Mouse (Mus musculus): ENCODE data around the gene Ltbp1. TPM values are rescaled to one million over a fixed set of nuclear protein-coding genes. Genes with fewer than 3 reads are reported as not detected.
"Not testable (repeated sequence)": the region's sequence is repeated elsewhere in the genome, so short reads cannot be mapped to it uniquely, and the experiment has no call there.

The Ltbp1 gene
- polyA plus RNA-seq, 1 experiment from 2014 or later, result 1.1 TPM

DNA sequence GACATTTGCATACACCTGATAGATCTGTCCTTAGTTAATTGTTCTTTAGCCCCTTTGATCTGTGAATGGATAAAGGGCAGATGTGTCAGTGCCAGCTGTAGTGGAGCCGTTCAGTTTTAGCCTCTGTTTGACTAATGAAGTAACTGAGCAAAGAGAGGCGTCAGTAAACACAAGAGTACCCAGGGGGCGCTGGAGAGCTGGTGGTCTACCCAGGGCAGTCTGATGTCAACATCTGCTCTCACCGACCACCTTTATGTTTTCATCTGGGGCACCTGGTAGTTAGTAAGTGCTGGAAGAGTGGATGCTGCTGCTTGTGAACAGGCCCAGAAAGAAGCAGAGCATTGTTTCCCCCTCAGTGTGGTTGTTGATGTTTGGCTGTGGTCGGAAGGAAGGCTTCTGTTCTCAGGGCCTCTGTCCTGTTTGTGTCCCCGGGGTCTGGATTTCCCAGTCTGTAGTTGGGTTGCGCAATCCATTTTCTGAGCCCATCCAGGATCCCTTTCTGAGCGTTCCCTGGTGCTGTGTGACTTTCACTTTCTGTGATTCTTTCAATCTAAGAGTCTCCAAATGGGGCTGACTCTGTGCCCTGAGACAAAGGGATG, 123.1 kb downstream of the Ltbp1 start:
- ATAC-seq, result no peak
- 64% methylated on average over 8 of the region's 8 CpGs for WGBS
- H3K27ac ChIP-seq (ENCODE audit: low read length), result no peak overlapping the region
- H3K27me3 ChIP-seq (ENCODE audit: control insufficient read depth, insufficient read depth, low read depth, low read length), result no peaks in the 10 kb centered on the region
- H3K9ac ChIP-seq (ENCODE audit: low read depth, low read length), result no peak overlapping the region
- H3K36me3 ChIP-seq (ENCODE audit: control insufficient read depth, insufficient read depth, low read length), result no peaks in the 10 kb centered on the region
- H3K4me2 ChIP-seq (ENCODE audit: low read length), result no peak overlapping the region
- no peaks in the 10 kb centered on the region for H3K4me1 ChIP-seq (ENCODE audit: control insufficient read depth, insufficient read depth, low read length)
- H3K4me3 ChIP-seq (ENCODE audit: low read depth, low read length), result no peak overlapping the region
- H3K9me3 ChIP-seq (replicated peaks; ENCODE audit: control insufficient read depth, low read length, poor library complexity, severe bottlenecking), result no peaks in the 10 kb centered on the region

DNA sequence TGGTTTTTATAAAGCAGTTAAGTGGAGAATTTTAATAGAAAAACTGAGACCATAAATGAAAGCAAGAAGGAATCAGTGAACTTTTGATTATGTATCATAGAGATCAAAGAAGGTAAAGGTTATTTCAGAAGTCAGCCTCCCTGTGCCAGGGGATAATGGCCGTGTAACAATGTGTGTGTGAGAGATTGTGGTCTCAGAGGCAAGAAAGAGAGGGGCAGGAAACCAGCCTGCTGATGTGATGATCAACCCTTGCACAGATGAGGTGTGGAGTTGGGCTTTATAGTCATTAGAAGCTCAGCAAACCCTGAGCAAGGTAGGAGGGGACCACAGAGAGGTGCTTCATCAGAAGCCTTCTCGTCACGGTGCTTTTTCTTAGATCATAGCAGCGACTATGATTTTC, 128.6 kb downstream of the Ltbp1 start:
- no peak overlapping the region for H3K4me2 ChIP-seq (ENCODE audit: low read length)
- no peak for ATAC-seq
- H3K9ac ChIP-seq (ENCODE audit: low read depth, low read length), result no peak overlapping the region
- no peaks in the 10 kb centered on the region for H3K27me3 ChIP-seq (ENCODE audit: control insufficient read depth, insufficient read depth, low read depth, low read length)
- H3K4me3 ChIP-seq (ENCODE audit: low read depth, low read length), result no peak overlapping the region
- 82% methylated on average over 4 of the region's 4 CpGs for WGBS
- no peaks in the 10 kb centered on the region for H3K36me3 ChIP-seq (ENCODE audit: control insufficient read depth, insufficient read depth, low read length)
- H3K27ac ChIP-seq (ENCODE audit: low read length), result no peak overlapping the region
- H3K9me3 ChIP-seq (replicated peaks; ENCODE audit: control insufficient read depth, low read length, poor library complexity, severe bottlenecking), result no peaks in the 10 kb centered on the region
- H3K4me1 ChIP-seq (ENCODE audit: control insufficient read depth, insufficient read depth, low read length), result no peaks in the 10 kb centered on the region

DNA sequence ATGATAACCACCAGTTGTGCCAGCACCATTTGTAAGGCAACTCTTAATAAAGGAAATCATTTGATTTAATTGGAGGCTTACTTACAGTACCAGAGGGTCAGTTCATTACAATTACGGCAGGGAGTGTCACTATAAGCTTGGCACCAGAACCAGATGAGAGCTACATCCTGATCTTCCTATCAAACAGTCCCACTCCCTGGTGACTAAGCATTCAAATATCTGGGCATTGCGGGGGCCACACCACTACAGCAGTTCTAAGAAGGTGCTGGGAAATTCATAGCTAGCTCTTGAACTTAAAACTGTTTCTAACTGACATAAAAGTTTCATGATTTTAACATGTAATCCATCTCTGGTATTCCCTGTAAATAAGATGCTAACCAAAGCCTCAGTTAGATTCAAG, 134.4 kb downstream of the Ltbp1 start:
- H3K27me3 ChIP-seq (ENCODE audit: control insufficient read depth, insufficient read depth, low read depth, low read length), result no peaks in the 10 kb centered on the region
- no peak for ATAC-seq
- 91% methylated on average over 2 of the region's 2 CpGs for WGBS

GRCm38 (mm10) chr17:75142845-75143244, 137.5 kb downstream of the Ltbp1 start:
- ATAC-seq; H3K4me3 ChIP-seq (ENCODE audit: low read depth, low read length); H3K27ac ChIP-seq (ENCODE audit: low read length); H3K9ac ChIP-seq (ENCODE audit: low read depth, low read length); H3K36me3 ChIP-seq (ENCODE audit: control insufficient read depth, insufficient read depth, low read length); H3K4me2 ChIP-seq (ENCODE audit: low read length); H3K9me3 ChIP-seq (replicated peaks; ENCODE audit: control insufficient read depth, low read length, poor library complexity, severe bottlenecking); H3K27me3 ChIP-seq (ENCODE audit: control insufficient read depth, insufficient read depth, low read depth, low read length); H3K4me1 ChIP-seq (ENCODE audit: control insufficient read depth, insufficient read depth, low read length): not testable (repeated sequence)
- WGBS, result 93% methylated on average over 7 of the region's 7 CpGs

More for the DNA sequence above, 134.4 kb downstream of the Ltbp1 start:
- no peak overlapping the region for H3K4me3 ChIP-seq (ENCODE audit: low read depth, low read length)
- no peak overlapping the region for H3K4me2 ChIP-seq (ENCODE audit: low read length)
- no peaks in the 10 kb centered on the region for H3K9me3 ChIP-seq (replicated peaks; ENCODE audit: control insufficient read depth, low read length, poor library complexity, severe bottlenecking)
- no peaks in the 10 kb centered on the region for H3K36me3 ChIP-seq (ENCODE audit: control insufficient read depth, insufficient read depth, low read length)
- H3K9ac ChIP-seq (ENCODE audit: low read depth, low read length), result no peak overlapping the region
- H3K27ac ChIP-seq (ENCODE audit: low read length), result no peak overlapping the region
- H3K4me1 ChIP-seq (ENCODE audit: control insufficient read depth, insufficient read depth, low read length), result no peaks in the 10 kb centered on the region

DNA sequence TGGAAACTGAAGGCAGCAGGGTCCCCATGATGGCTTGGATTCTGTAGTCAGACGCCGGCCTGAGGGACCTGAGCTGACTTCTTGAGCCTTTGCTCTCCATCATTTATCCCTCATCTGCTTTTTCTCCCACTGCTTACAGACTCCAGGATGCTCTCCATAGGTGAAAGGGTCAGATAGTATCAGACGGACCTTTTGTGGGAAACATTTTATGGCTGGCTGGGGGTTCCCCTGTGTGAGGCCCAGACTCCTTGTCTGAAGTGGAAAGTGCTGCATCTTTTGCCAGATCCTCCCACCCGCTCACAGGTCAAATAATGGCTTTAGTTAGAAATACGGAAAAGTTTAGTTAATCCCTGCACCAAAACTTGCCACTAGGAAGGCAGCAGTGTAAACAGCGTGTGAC, 138.6 kb downstream of the Ltbp1 start:
- H3K9ac ChIP-seq (ENCODE audit: low read depth, low read length), result no peak overlapping the region
- H3K4me2 ChIP-seq (ENCODE audit: low read length), result no peak overlapping the region
- 23% methylated on average over 6 of the region's 6 CpGs for WGBS
- no peak for ATAC-seq
- no peaks in the 10 kb centered on the region for H3K4me1 ChIP-seq (ENCODE audit: control insufficient read depth, insufficient read depth, low read length)
- H3K4me3 ChIP-seq (ENCODE audit: low read depth, low read length), result no peak overlapping the region
- H3K9me3 ChIP-seq (replicated peaks; ENCODE audit: control insufficient read depth, low read length, poor library complexity, severe bottlenecking), result no peaks in the 10 kb centered on the region
- H3K27me3 ChIP-seq (ENCODE audit: control insufficient read depth, insufficient read depth, low read depth, low read length), result no peaks in the 10 kb centered on the region
- H3K27ac ChIP-seq (ENCODE audit: low read length), result no peak overlapping the region
- no peaks in the 10 kb centered on the region for H3K36me3 ChIP-seq (ENCODE audit: control insufficient read depth, insufficient read depth, low read length)

GRCm38 (mm10) chr17:75147218-75147617, 141.8 kb downstream of the Ltbp1 start:
- WGBS, result 91% methylated on average over 4 of the region's 4 CpGs
- H3K27ac ChIP-seq (ENCODE audit: low read length), result no peak overlapping the region
- no peak overlapping the region for H3K9ac ChIP-seq (ENCODE audit: low read depth, low read length)
- H3K4me2 ChIP-seq (ENCODE audit: low read length), result no peak overlapping the region
- no peaks in the 10 kb centered on the region for H3K4me1 ChIP-seq (ENCODE audit: control insufficient read depth, insufficient read depth, low read length)
- no peaks in the 10 kb centered on the region for H3K27me3 ChIP-seq (ENCODE audit: control insufficient read depth, insufficient read depth, low read depth, low read length)
- H3K4me3 ChIP-seq (ENCODE audit: low read depth, low read length), result no peak overlapping the region
- H3K9me3 ChIP-seq (replicated peaks; ENCODE audit: control insufficient read depth, low read length, poor library complexity, severe bottlenecking), result no peaks in the 10 kb centered on the region
- H3K36me3 ChIP-seq (ENCODE audit: control insufficient read depth, insufficient read depth, low read length), result no peaks in the 10 kb centered on the region
- no peak for ATAC-seq

GRCm38 (mm10) chr17:75151800-75152199, 146.4 kb downstream of the Ltbp1 start:
- Histone ChIP-seq H3K27me3 (ENCODE audit: control insufficient read depth, insufficient read depth, low read depth, low read length) (no peaks in the 10 kb centered on the region), H3K36me3 (ENCODE audit: control insufficient read depth, insufficient read depth, low read length) (no peaks in the 10 kb centered on the region), H3K9ac (ENCODE audit: low read depth, low read length) (no peak overlapping the region), H3K4me2 (ENCODE audit: low read length) (no peak overlapping the region), H3K27ac (ENCODE audit: low read length) (no peak overlapping the region), H3K9me3 (replicated peaks; ENCODE audit: control insufficient read depth, low read length, poor library complexity, severe bottlenecking) (no peaks in the 10 kb centered on the region), H3K4me3 (ENCODE audit: low read depth, low read length) (no peak overlapping the region), H3K4me1 (ENCODE audit: control insufficient read depth, insufficient read depth, low read length) (no peaks in the 10 kb centered on the region)
- ATAC-seq, result no peak
- WGBS, result 76% methylated on average over 9 of the region's 9 CpGs

DNA sequence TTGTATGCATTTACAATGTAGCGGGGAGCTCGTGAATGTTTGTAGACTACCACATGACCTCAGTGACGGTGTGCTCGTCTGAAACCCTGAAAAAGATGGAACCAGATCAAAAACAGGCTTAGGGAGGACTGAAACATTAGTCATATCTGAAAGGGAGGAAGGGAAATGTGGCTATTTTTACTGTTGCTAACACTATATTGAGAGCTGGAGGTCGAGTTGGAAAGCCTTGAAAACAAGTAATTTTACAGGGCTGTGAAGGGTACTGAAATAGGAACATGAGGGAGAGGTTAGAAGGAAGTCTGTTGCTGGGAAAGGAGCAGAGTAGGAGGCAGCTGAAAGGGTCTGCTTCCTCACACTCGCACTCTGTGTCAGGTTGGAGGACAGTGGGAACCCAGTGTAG, 147.7 kb downstream of the Ltbp1 start:
- Histone ChIP-seq H3K27ac (ENCODE audit: low read length) (no peak overlapping the region), H3K4me1 (ENCODE audit: control insufficient read depth, insufficient read depth, low read length) (no peaks in the 10 kb centered on the region), H3K9me3 (replicated peaks; ENCODE audit: control insufficient read depth, low read length, poor library complexity, severe bottlenecking) (no peaks in the 10 kb centered on the region), H3K9ac (ENCODE audit: low read depth, low read length) (no peak overlapping the region), H3K27me3 (ENCODE audit: control insufficient read depth, insufficient read depth, low read depth, low read length) (no peaks in the 10 kb centered on the region), H3K4me3 (ENCODE audit: low read depth, low read length) (no peak overlapping the region), H3K36me3 (ENCODE audit: control insufficient read depth, insufficient read depth, low read length) (no peaks in the 10 kb centered on the region), H3K4me2 (ENCODE audit: low read length) (no peak overlapping the region)
- ATAC-seq, result no peak
- 62% methylated on average over 6 of the region's 6 CpGs for WGBS

- H3K4me1 ChIP-seq (ENCODE audit: control insufficient read depth, insufficient read depth, low read length), result no peaks in the 10 kb centered on the region
- no peak overlapping the region for H3K4me2 ChIP-seq (ENCODE audit: low read length)
- H3K36me3 ChIP-seq (ENCODE audit: control insufficient read depth, insufficient read depth, low read length), result no peaks in the 10 kb centered on the region
- no peaks in the 10 kb centered on the region for H3K9me3 ChIP-seq (replicated peaks; ENCODE audit: control insufficient read depth, low read length, poor library complexity, severe bottlenecking)
- no peaks in the 10 kb centered on the region for H3K27me3 ChIP-seq (ENCODE audit: control insufficient read depth, insufficient read depth, low read depth, low read length)
- ATAC-seq, result no peak
- no peak overlapping the region for H3K27ac ChIP-seq (ENCODE audit: low read length)
- H3K4me3 ChIP-seq (ENCODE audit: low read depth, low read length), result no peak overlapping the region
- H3K9ac ChIP-seq (ENCODE audit: low read depth, low read length), result no peak overlapping the region
- 83% methylated on average over 6 of the region's 6 CpGs for WGBS
Observed at GRCm38 (mm10) chr17:75158385-75158784, 153.0 kb downstream of the Ltbp1 start.

Data from midbrain, embryonic 16.5 days (tissue).